Mouse (Mus musculus) embryonic facial prominence, embryonic 10.5 days (tissue): ENCODE measurements at regions not wholly inside any gene's neighbourhood (a gene's known extent, or its start where the extent isn't known, plus 50 kb on each side); places are given as distances from the start of the nearest gene placed in this dataset.

Source experiments
- DNase-seq: peaks from one replicate; pipeline ENCODE4 v3.0.0-alpha.2; 2017; ENCODE audit warnings: low spot score
- H3K27ac ChIP-seq: fragments of 300-500 bp; sonication (generic); replicated peaks from 2 replicates; pipeline ENCODE4 v1.5.1; 2016; ENCODE audit warnings: mild to moderate bottlenecking
- H3K27me3 ChIP-seq: fragments of 300-500 bp; sonication (generic); replicated peaks from 2 replicates; pipeline ENCODE4 v1.6.1; 2016; ENCODE audit warnings: low read depth, mild to moderate bottlenecking; ENCODE audit not compliant: poor library complexity, severe bottlenecking
- H3K36me3 ChIP-seq: fragments of 300-500 bp; sonication (generic); replicated peaks from 2 replicates; pipeline ENCODE4 v1.6.1; 2016; ENCODE audit warnings: mild to moderate bottlenecking, moderate library complexity
- H3K4me1 ChIP-seq: fragments of 300-500 bp; sonication (generic); 2 replicates; pipeline ENCODE4 v1.6.1; 2016
- H3K4me3 ChIP-seq: fragments of 300-500 bp; sonication (generic); 2 replicates; pipeline ENCODE4 v1.5.1; 2016; ENCODE audit warnings: mild to moderate bottlenecking, moderate library complexity
- H3K9me3 ChIP-seq: fragments of 300-500 bp; sonication (generic); 2 replicates; pipeline ENCODE4 v1.6.1; 2016; ENCODE audit warnings: mild to moderate bottlenecking
- WGBS: fragments of 180-500 bp; shearing (Covaris S2); methylation state at CpG from one replicate; pipeline ENCODE4 v1.1.7; 2016; 5-methylcytosine and 5-hydroxymethylcytosine counted together

- 88% methylated on average over 3 of the region's 3 CpGs for WGBS
- no peaks in the 10 kb centered on the region for H3K9me3 ChIP-seq
- no peaks in the 10 kb centered on the region for H3K4me1 ChIP-seq
- DNase-seq: no peak
- no peaks in the 10 kb centered on the region for H3K36me3 ChIP-seq
- H3K27ac ChIP-seq: no peak overlapping the region
- no peaks in the 10 kb centered on the region for H3K27me3 ChIP-seq
- no peak overlapping the region for H3K4me3 ChIP-seq
These were observed 493.0 kb upstream of the 4930412O13Rik start for GRCm38 (mm10) chr2:9388058-9388457.

GRCm38 (mm10) chr2:9395379-9395999, 485.6 kb upstream of the 4930412O13Rik start:
- no peak overlapping the region for H3K27ac ChIP-seq
- 84% methylated on average over 9 of the region's 9 CpGs for WGBS
- no peaks in the 10 kb centered on the region for H3K4me1 ChIP-seq
- no peaks in the 10 kb centered on the region for H3K27me3 ChIP-seq
- DNase-seq: no peak
- H3K9me3 ChIP-seq: no peaks in the 10 kb centered on the region
- H3K4me3 ChIP-seq: no peak overlapping the region
- no peaks in the 10 kb centered on the region for H3K36me3 ChIP-seq

GRCm38 (mm10) chr2:9401461-9401860, 479.6 kb upstream of the 4930412O13Rik start:
- Histone ChIP-seq H3K4me1 (no peaks in the 10 kb centered on the region), H3K9me3 (no peaks in the 10 kb centered on the region), H3K36me3 (no peaks in the 10 kb centered on the region), H3K27ac (no peak overlapping the region), H3K27me3 (no peaks in the 10 kb centered on the region), H3K4me3 (no peak overlapping the region)
- WGBS: 88% methylated on average over 7 of the region's 7 CpGs
- no peak for DNase-seq

- Histone ChIP-seq H3K36me3 (no peaks in the 10 kb centered on the region), H3K27me3 (no peaks in the 10 kb centered on the region), H3K4me1 (no peaks in the 10 kb centered on the region), H3K4me3 (no peak overlapping the region), H3K27ac (no peak overlapping the region), H3K9me3 (no peaks in the 10 kb centered on the region)
- WGBS: 89% methylated on average over 2 of the region's 2 CpGs
- no peak for DNase-seq
These were observed 478.8 kb upstream of the 4930412O13Rik start for GRCm38 (mm10) chr2:9402281-9402680.

GRCm38 (mm10) chr2:9409075-9409474, 472.0 kb upstream of the 4930412O13Rik start:
- no peaks in the 10 kb centered on the region for H3K4me1 ChIP-seq
- 62% methylated on average over 7 of the region's 7 CpGs for WGBS
- H3K4me3 ChIP-seq: no peak overlapping the region
- H3K27ac ChIP-seq: no peak overlapping the region
- H3K36me3 ChIP-seq: no peaks in the 10 kb centered on the region
- DNase-seq: no peak
- H3K27me3 ChIP-seq: no peaks in the 10 kb centered on the region
- no peaks in the 10 kb centered on the region for H3K9me3 ChIP-seq

- no peak for DNase-seq
- H3K4me3 ChIP-seq: no peak overlapping the region
- 86% methylated on average over 8 of the region's 8 CpGs for WGBS
These were observed 458.4 kb upstream of the 4930412O13Rik start for GRCm38 (mm10) chr2:9422686-9423085.

GRCm38 (mm10) chr2:9423534-9423933, 457.5 kb upstream of the 4930412O13Rik start:
- Histone ChIP-seq H3K9me3 (no peaks in the 10 kb centered on the region), H3K27me3 (no peaks in the 10 kb centered on the region), H3K27ac (no peak overlapping the region), H3K4me3 (no peak overlapping the region), H3K36me3 (no peaks in the 10 kb centered on the region), H3K4me1 (no peaks in the 10 kb centered on the region)
- 30% methylated on average over 7 of the region's 7 CpGs for WGBS
- no peak for DNase-seq

More at GRCm38 (mm10) chr2:9422686-9423085, 458.4 kb upstream of the 4930412O13Rik start:
- Histone ChIP-seq H3K27ac (no peak overlapping the region), H3K36me3 (no peaks in the 10 kb centered on the region), H3K9me3 (no peaks in the 10 kb centered on the region), H3K4me1 (no peaks in the 10 kb centered on the region), H3K27me3 (no peaks in the 10 kb centered on the region)

- DNase-seq: no peak
- Histone ChIP-seq H3K4me1 (no peaks in the 10 kb centered on the region), H3K27me3 (no peaks in the 10 kb centered on the region), H3K4me3 (no peak overlapping the region), H3K36me3 (no peaks in the 10 kb centered on the region), H3K27ac (no peak overlapping the region), H3K9me3 (no peaks in the 10 kb centered on the region)
- WGBS: 30% methylated on average over 17 of the region's 17 CpGs
These were observed 447.7 kb upstream of the 4930412O13Rik start for GRCm38 (mm10) chr2:9433110-9433940.

- H3K27me3 ChIP-seq: no peaks in the 10 kb centered on the region
- no peak overlapping the region for H3K4me3 ChIP-seq
- no peak overlapping the region for H3K27ac ChIP-seq
- H3K9me3 ChIP-seq: no peaks in the 10 kb centered on the region
- no peak for DNase-seq
- no peaks in the 10 kb centered on the region for H3K36me3 ChIP-seq
- H3K4me1 ChIP-seq: no peaks in the 10 kb centered on the region
- 70% methylated on average over 9 of the region's 9 CpGs for WGBS
These were observed 445.7 kb upstream of the 4930412O13Rik start for GRCm38 (mm10) chr2:9435155-9435872.

- Histone ChIP-seq H3K4me1 (no peaks in the 10 kb centered on the region), H3K36me3 (no peaks in the 10 kb centered on the region), H3K4me3 (no peak overlapping the region), H3K27me3 (no peaks in the 10 kb centered on the region), H3K27ac (no peak overlapping the region), H3K9me3 (no peaks in the 10 kb centered on the region)
- no peak for DNase-seq
These were observed 437.9 kb upstream of the 4930412O13Rik start for GRCm38 (mm10) chr2:9443103-9443502.

- no peaks in the 10 kb centered on the region for H3K9me3 ChIP-seq
- WGBS: 97% methylated on average over 1 of the region's 1 CpGs
- H3K27ac ChIP-seq: no peak overlapping the region
- no peaks in the 10 kb centered on the region for H3K27me3 ChIP-seq
- no peak overlapping the region for H3K4me3 ChIP-seq
- no peaks in the 10 kb centered on the region for H3K4me1 ChIP-seq
- DNase-seq: no peak
- no peaks in the 10 kb centered on the region for H3K36me3 ChIP-seq
These were observed 435.2 kb upstream of the 4930412O13Rik start for GRCm38 (mm10) chr2:9445826-9446225.

GRCm38 (mm10) chr2:9464413-9464812, 416.6 kb upstream of the 4930412O13Rik start:
- H3K27ac ChIP-seq: no peak overlapping the region
- H3K9me3 ChIP-seq: no peaks in the 10 kb centered on the region
- no peaks in the 10 kb centered on the region for H3K27me3 ChIP-seq
- no peak for DNase-seq
- H3K4me1 ChIP-seq: peaks cover 6% of the 10 kb centered on the region; the same call in 1 of the 2 replicates
- no peak overlapping the region for H3K4me3 ChIP-seq
- H3K36me3 ChIP-seq: no peaks in the 10 kb centered on the region
- WGBS: 76% methylated on average over 4 of the region's 4 CpGs
